Mouse (Mus musculus) naive thymus-derived CD4-positive, alpha-beta T cell, adult 2 months (primary cell): Measurements from ENCODE around the gene Gm42906.

Experiments
- DNase-seq: peaks from one replicate; pipeline ENCODE4 v3.0.0-alpha.2; 2011; ENCODE audit warnings: low read depth

The Gm42906 gene

GRCm38 (mm10) chr5:151187336-151187735, 240.6 kb downstream of the Gm42906 start:
- DNase-seq = no peak

DNA sequence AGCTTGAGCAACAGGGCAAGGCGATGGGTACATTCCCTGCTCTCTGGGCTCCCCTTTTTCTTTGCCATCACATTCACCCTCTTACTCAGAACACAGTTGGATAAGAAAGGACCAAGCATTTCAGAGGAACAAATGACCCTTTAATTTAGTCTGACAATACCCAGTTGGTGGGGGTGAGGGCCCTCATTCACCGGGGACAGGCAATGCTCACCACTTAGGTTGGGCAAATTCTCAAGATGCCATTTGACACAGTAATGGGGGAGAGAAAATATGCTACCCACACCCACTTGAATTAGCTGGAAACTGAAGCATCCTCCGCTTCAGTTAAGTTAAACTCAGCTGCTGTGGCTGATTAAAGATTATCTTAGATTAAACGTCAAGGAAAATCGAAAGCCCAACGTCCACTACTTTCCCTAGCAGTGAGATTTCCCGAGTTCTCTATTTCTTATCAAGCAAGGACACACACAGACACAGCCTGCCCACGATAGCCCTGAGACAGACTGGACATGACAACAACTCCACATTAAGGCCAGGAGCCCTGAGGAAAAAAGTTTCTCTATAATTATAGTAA, 242.6 kb downstream of the Gm42906 start:
- no peak for DNase-seq

GRCm38 (mm10) chr5:151183656-151184240, 244.2 kb downstream of the Gm42906 start:
- DNase-seq = no peak

- DNase-seq = no peak
Observed at GRCm38 (mm10) chr5:151181288-151181687, 246.7 kb downstream of the Gm42906 start.

- DNase-seq = no peak
Observed at GRCm38 (mm10) chr5:151180176-151180785, 247.7 kb downstream of the Gm42906 start.

- no peak for DNase-seq
Observed at GRCm38 (mm10) chr5:151177171-151177570, 250.8 kb downstream of the Gm42906 start.

- DNase-seq = no peak
Observed at GRCm38 (mm10) chr5:151175897-151176313, 252.1 kb downstream of the Gm42906 start.

DNA sequence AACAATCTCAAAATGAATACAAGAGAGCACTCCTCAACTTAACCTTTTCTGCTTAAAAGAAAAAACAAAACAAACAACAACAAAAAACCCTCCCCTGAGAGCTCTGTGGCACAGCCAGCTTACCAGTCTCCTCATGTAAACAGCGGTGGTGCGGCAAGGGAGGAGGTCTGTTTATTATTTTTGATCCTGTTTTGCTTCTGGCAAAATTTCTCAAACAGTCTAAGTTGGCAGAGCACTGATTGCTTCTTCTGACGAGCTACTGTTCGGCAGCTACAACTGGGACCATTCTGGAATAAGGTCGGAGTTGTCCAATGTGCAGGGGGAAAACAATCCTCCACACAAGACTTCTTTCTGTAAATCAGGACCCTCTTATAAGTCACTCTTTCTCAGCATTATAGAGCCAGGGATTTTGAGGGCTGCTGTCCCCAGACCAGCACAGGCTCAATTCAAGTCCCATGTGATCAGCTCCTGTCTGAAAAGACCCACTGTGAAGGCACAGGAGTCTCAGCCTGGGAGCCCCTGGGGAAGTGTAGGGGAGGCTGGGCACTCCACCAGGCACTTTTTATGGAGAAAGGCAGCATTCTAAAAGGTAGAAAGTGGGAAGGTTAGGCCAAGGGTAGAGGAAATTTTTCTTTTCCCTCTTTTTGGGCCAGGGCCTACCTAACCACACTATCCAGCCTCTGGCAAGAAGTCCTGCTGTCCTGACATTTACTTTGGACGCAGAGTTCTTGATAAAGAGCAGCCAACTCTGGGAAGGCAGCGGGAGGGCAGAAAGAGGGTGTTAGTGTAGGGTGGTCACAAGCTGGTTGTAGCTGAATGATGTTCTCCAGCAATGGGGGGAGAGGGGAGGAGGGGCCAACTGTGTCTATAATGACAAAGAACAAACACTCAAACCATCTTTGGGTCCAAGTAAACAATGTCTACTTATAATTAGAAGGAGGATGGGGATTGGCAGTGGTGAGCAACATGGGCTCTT, 253.2 kb downstream of the Gm42906 start:
- DNase-seq = no peak

DNA sequence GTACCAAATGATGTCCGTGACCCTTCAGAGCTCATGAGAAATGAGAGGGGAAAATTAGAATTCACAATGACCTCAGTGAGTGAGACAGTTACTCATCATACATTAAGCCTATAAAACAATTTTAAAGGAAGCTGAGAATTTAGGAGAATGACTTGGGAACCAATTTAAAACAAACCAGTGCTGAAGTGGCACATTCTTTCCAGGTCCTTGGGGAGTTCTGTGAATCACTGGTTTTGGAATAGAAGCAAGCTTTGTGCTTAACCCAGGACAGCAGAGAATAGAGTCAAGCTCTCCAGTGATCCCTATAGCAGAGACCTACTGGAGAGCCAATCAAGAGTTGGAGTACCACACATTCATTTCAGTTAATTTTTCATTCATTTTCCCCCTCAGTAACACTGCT, 254.2 kb downstream of the Gm42906 start:
- DNase-seq = no peak

GRCm38 (mm10) chr5:151170168-151170750, 257.7 kb downstream of the Gm42906 start:
- no peak for DNase-seq

DNA sequence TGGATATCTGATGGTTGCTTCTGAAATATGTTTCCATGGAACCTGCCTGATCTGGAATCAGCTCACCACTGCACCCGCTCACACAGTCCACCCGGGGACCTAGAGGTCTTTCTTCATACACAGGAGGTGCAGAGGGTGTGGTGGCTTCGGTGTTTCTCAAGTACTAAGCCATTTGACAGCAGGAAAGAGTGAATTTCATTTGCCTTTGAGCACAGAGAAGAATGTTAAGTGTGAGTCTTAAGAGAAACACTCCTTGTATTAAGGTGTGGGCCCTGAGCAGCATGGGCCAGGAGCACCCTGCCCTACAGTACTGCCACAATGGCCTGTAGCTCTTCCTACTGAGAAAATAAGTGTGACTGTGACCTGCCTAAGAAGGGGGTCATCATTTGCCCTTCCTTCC, 259.8 kb downstream of the Gm42906 start:
- no peak for DNase-seq

DNA sequence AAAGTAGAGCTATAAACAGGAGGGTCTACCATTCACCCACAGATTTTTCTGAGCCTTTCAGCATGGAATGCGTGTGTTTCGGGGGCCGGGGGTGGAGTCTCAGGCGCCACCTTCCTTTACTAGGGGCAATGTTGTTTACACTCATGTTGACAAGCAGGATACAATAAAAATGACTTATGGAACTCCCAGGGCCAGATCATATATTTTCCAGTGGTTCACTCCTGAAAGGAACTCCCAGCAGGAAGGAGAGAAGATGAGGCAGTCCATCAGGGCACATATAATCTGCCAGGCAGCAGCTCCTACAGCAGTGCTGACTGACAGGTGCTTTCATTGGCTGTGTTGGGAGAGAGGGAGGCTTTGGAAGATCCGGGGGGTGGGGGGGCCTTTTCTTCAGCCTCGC, 260.3 kb downstream of the Gm42906 start:
- DNase-seq = no peak

GRCm38 (mm10) chr5:151166266-151166665, 261.7 kb downstream of the Gm42906 start:
- DNase-seq = no peak

DNA sequence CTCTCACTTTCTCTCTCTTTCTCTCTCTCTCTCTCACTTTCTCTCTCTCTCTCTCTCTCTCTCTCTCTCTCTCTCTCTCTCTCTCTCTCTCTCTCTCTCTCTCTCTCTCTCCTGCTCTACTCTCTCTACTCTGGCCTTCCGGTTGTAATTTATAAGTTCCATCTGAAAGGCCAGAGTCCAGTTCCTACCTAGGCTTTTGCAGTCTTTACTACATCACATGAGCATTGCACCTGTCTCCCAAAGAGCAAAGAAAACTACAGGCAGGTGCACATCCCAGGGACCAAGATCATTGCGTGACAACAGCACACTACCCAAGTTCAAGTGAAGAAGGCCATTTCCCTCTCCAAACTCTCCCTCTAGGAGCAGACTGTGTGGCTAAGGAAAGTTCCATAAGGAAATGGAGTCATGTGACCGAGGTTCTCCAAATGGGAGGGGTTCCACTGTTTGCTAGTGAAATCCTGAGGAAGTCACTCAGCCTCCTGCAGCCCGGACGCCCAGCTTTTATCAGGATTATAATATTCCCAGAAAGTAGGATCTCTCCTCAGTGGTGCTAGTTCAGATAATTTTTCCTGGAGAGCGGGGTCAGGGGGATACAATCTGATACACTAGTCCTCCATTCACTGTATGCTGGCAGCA, 262.5 kb downstream of the Gm42906 start:
- DNase-seq = no peak

DNA sequence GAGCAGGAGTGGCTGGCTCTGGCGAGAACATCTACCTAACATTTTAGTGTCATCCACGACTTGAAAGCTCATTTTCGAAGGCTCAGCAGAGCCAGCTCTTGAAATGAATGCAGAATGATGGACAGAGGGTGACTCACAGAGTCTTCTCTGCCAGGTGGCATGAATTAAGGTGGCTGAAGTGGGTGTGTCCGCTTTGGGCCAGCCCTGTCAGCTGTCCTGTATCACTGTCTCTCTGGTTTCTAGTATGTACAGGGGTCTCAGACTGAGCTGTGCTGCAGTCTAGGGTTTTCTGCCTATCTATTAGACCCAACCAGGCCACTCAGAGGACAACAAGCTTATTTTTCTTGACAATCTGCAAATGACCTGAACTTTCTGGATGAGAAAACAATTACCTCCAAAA, 263.1 kb downstream of the Gm42906 start:
- no peak for DNase-seq

GRCm38 (mm10) chr5:151162642-151163041, 265.3 kb downstream of the Gm42906 start:
- no peak for DNase-seq

DNA sequence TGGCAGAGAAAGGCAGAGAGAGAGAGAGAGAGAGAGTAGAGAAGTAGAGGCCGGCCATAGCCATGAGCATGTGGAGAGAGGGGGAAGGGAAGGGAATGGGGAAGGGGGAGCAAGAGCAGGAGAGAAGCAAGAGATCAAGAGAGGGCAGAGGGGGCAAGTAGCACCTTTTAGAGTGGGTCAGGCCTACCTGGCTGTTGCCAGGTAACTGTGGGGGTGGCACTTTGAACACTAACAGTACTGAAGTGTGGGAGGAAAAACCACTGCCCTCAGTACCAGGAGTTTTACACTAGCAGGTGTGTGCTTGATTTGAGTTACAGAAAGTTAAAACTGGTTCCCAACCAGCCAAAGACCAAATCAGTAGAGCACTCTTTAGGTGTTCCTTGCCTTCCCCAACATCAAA, 272.7 kb downstream of the Gm42906 start:
- no peak for DNase-seq

- no peak for DNase-seq
Observed at GRCm38 (mm10) chr5:151154780-151155179, 273.2 kb downstream of the Gm42906 start.

- DNase-seq = no peak
Observed at GRCm38 (mm10) chr5:151154030-151154429, 273.9 kb downstream of the Gm42906 start.

DNA sequence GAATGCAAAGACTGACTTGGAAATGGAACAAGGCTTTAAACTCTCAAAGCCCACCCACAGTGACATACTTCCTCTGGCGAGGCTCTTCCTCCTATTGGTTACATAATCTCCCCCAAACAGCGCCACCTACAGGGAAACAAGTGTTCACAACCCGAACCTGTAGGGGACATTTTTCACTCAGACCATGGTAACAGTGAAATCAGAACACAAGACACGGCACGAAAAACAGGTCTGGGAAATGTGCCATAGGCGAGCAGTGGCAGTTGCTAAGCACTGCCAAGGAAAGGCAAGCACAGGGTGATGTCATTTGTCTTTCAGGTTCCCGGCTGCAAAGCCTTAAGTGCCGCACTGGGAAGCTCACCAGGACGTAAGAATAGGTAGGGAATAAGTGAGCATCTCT, 276.4 kb downstream of the Gm42906 start:
- DNase-seq = no peak

- no peak for DNase-seq
Observed at GRCm38 (mm10) chr5:151149509-151149908, 278.5 kb downstream of the Gm42906 start.

DNA sequence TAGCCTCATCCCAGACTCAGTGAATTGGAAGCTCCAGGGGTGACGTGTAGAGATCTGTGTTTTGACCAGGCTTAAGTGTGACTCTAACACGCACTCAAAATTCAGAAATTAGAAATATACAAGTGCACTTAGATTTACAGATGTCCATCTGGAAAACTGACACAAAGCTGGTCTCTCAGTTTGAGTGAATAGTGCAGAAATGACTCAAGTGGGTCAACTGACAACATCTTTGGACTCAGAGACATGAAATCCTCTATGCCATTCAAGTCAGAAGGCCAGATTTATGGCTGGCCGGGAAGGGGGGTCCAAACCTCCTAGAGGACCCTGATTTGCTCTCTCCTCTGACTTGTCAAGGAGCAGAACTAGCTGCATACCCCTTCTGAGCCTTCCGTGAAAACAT, 279.9 kb downstream of the Gm42906 start:
- DNase-seq = no peak
